Mouse (Mus musculus): Measurements from ENCODE around the gene Tysnd1.

The Tysnd1 gene

GRCm38 (mm10) chr10:61737537-61737936, 42.2 kb downstream of the Tysnd1 start:
- DNase-seq (ENCODE audit: extremely low spot score): no peak

GRCm38 (mm10) chr10:61738126-61738525, 42.8 kb downstream of the Tysnd1 start:
- DNase-seq (ENCODE audit: extremely low spot score): no peak

- DNase-seq (ENCODE audit: extremely low spot score): no peak
Observed at GRCm38 (mm10) chr10:61741306-61741705, 46.0 kb downstream of the Tysnd1 start.

DNA sequence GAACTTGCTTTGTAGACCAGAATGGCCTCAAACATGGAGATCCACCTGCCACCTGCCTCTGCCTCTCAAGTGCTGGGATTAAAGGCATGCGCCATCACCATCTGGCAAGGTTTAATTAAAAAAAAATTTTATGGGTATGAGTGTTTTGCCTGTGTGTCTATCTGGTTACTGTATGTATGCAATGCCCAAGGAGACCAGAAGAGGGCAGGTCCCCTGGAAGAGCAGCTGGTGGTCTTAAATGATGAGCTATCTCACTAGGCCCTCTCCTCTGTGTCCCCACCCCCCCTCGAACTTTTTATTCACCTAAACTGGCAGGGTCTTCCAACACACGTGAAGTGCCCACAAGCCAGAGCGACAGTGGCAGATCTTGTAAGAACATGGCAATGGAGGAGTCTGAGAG, 46.6 kb downstream of the Tysnd1 start:
- DNase-seq (ENCODE audit: extremely low spot score): no peak

- DNase-seq (ENCODE audit: extremely low spot score): no peak
Observed at GRCm38 (mm10) chr10:61742336-61742735, 47.0 kb downstream of the Tysnd1 start.

DNA sequence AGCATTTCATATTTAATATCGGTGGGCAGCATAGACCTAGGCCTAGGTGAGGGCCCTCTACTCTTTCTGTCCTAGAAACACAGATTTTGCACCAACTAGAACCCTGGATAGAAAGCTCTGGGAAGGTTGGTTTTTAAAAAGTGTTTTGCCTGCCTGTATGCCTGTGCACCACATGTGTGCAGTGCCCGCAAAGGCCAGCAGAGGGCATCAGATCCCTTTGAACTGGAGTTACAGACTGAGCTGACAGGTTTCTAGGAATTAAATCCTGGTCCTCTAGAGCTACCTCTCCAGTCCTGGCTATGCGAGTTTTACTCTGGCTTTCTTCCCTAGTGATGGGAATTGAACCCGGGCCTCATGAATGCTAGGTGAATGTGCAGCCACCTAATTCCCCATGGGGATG, 49.8 kb downstream of the Tysnd1 start:
- DNase-seq (ENCODE audit: extremely low spot score): no peak

GRCm38 (mm10) chr10:61747302-61747701, 52.0 kb downstream of the Tysnd1 start:
- no peak for DNase-seq (ENCODE audit: extremely low spot score)

- no peak for DNase-seq (ENCODE audit: extremely low spot score)
Observed at GRCm38 (mm10) chr10:61750014-61750413, 54.7 kb downstream of the Tysnd1 start.

DNA sequence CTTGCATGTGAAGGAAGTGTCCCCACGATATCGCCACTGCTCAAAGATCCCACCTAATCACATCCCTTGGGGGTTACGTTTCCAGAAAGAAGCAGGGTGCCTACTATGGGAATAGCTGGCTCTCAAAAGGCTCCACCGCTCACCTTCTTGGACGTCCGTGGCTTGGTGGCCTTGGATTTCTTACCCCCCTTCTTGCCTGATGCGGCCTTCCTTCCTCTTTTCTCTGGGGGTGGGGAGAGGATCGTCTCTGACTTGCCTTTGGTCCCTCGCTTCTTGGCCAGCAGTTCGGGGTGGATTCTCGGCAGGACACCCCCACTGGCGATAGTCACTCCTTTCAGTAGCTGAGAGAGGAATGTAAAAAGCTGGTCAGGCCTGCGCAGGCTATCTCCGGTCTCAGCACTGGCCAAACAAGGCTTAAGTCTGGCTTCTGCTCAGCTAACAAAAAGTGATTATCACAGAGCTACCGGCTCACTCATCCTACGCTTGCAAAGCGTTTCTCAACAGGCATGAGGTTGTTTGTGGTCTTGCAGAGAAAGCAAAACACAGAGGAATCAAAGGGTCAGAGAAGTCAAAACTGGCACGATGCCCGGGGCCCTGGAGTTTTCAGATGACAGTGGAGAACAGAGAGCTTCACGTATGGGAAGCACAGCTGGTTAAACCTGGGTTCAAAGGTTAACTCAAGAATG, 56.4 kb downstream of the Tysnd1 start:
- DNase-seq (ENCODE audit: extremely low spot score): no peak
